Mouse (Mus musculus): Measurements from ENCODE around the gene Smyd4.
"Not testable (repeated sequence)": the region's sequence is repeated elsewhere in the genome, so short reads cannot be mapped to it uniquely, and the experiment has no call there.

Smyd4 gene

GRCm38 (mm10) chr11:75346556-75347187 lies 1.6 kb upstream of the Smyd4 start:
- DNase-seq (ENCODE audit: low spot score): no peak

GRCm38 (mm10) chr11:75347188-75347585 lies 1.0 kb upstream of the Smyd4 start:
- DNase-seq (ENCODE audit: low spot score): no peak

DNA sequence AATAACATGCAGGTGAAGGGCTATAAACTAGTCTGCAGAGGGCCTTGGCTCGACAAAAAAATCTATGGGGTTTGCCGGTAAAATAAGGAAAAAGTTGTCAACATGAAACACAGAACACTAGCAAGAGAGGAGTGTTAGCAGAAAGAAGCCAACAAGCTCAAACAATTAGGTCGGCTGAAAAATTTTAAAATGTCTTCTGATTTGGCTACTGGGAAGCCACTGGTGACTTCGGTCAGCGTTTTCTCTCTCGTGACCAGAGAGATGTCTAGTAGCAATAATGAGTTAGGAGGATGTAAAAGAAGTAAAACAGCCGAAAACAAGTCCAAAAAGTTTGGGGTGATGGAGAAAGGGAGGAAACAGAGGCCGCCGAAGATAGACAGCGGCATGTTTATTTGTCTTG lies 637 bp upstream of the Smyd4 start:
- no peak for DNase-seq (ENCODE audit: low spot score)

DNA sequence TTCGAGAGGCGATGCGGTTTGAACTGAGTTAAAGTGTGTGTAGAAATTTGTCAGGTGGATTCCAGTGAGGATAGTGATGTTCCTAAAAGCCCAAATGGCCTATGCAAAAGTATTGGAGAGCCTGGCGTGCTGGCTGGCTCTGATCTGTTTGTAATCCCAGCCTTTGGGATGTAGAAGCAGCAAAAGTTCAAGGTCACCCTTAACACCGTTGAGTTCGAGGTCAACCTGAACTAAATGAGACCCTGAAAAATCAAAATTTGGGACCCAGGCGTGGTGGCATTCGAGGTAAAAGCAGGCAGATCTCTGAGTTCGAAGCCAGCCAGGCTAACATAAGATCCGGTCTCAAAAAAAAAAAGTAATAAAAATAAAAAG lies 643 bp downstream of the Smyd4 start:
- no peak for DNase-seq (ENCODE audit: low spot score)

DNA sequence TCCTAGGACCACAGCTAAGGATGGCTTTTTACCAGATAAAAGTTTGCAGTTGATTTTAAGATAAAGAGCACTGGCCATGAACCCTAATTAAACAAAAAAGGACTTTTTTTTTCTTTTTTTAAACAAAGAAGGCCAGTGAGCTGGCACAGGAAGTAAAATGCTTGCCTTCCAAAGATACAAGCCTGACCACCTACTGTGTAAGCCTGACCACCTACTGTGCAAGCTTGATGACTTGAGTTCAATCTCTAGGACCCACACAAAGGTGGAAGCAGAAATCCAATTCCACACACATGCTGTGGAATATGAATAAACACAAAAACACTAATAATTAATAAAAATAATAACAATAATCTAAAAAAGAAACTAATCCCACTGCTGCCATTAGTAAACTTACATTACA lies 3.0 kb downstream of the Smyd4 start:
- DNase-seq (ENCODE audit: low spot score): no peak

GRCm38 (mm10) chr11:75355475-75355874 lies 7.2 kb downstream of the Smyd4 start:
- DNase-seq (ENCODE audit: low spot score): no peak

DNA sequence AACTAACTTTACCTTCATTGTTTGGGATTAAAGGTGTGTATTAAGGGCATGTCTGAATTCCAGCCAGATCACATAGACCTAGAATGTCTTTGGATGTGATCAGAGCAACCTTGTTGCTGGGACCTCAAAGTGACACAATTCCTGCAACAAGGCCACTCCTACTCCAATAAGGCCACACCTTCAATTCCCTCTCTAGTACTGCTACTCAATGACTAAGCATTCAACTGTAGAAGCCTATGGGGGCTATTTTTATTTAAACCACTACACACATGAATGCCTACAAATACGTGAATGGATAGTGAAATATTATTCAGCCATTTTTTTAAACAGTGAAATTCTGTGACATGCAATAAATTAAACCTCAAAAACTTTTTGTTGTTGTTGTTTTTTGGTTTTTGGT lies 28.9 kb downstream of the Smyd4 start:
- DNase-seq (ENCODE audit: low spot score): no peak

DNA sequence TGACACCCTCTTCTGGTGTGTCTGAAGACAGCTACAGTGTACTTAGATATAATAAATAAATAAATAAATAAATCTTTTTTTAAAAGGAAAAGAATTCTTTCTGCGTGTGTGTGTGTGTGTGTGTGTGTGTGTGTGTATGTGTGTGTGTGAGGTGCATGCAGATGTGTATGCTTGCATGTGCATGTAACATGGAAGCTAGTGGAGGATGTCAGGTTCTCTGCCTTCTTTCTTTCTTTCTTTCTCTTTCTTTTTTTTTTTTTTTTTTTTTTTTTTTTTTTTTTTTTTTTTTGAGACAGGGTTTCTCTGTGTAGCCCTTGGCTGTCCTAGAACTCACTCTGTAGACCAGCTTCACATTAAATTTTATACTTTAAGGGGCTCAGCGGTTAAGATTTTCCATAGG lies 30.6 kb downstream of the Smyd4 start:
- DNase-seq (ENCODE audit: low spot score): not testable (repeated sequence)

DNA sequence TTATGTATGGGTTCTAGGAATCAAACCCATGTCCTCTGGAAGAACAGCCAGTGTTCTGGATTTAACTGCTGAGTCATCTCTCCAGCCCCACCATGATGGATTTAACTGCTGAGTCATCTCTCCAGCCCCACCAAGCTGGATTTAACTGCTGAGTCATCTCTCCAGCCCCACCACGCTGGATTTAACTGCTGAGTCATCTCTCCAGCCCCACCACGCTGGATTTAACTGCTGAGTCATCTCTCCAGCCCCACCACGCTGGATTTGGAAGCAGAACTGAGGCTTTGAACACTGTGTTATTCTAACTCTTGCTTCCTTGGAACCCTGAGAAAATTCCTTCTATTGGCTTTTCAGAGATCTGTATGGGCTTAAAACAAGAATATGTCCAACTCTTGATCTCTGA lies 35.3 kb downstream of the Smyd4 start:
- not testable (repeated sequence) for DNase-seq (ENCODE audit: low spot score)

GRCm38 (mm10) chr11:75395611-75396010 lies 47.4 kb downstream of the Smyd4 start:
- DNase-seq (ENCODE audit: low spot score): no peak

DNA sequence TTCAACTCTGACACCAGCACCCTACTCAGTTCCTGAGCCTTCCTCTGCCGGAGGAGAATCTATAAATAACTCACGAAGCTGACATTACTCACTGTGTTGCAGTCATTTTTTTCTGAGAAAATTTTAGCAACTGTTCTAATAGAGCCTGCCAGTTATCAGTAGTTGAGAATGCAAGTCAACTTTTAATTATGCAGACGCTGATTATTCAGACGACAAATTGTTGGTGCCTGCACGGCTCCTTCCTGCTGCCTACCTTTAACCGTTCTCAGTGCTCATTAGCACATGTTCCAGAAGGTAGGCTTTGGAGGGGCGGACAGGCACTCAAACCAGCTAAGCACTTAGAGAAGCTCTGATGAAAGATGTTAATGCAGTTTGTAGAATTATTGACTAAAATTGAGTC lies 49.2 kb downstream of the Smyd4 start:
- no peak for DNase-seq (ENCODE audit: low spot score)

- DNase-seq (ENCODE audit: low spot score): peak; percentile 58
These were observed 51.2 kb downstream of the Smyd4 start for GRCm38 (mm10) chr11:75399411-75399841.

- peak; percentile 46 for DNase-seq (ENCODE audit: low spot score)
These were observed 51.9 kb downstream of the Smyd4 start for GRCm38 (mm10) chr11:75400099-75400498.

GRCm38 (mm10) chr11:75402271-75402690 lies 54.0 kb downstream of the Smyd4 start:
- peak; percentile 75 for DNase-seq (ENCODE audit: low spot score)

GRCm38 (mm10) chr11:75403301-75404052 lies 55.2 kb downstream of the Smyd4 start:
- no peak for DNase-seq (ENCODE audit: low spot score)

- DNase-seq (ENCODE audit: low spot score): no peak
These were observed 56.6 kb downstream of the Smyd4 start for GRCm38 (mm10) chr11:75404801-75405200.

- DNase-seq (ENCODE audit: low spot score): no peak
These were observed 57.9 kb downstream of the Smyd4 start for GRCm38 (mm10) chr11:75406104-75406503.

GRCm38 (mm10) chr11:75406865-75407264 lies 58.6 kb downstream of the Smyd4 start:
- no peak for DNase-seq (ENCODE audit: low spot score)

GRCm38 (mm10) chr11:75409679-75410575 lies 61.7 kb downstream of the Smyd4 start:
- no peak for DNase-seq (ENCODE audit: low spot score)

DNA sequence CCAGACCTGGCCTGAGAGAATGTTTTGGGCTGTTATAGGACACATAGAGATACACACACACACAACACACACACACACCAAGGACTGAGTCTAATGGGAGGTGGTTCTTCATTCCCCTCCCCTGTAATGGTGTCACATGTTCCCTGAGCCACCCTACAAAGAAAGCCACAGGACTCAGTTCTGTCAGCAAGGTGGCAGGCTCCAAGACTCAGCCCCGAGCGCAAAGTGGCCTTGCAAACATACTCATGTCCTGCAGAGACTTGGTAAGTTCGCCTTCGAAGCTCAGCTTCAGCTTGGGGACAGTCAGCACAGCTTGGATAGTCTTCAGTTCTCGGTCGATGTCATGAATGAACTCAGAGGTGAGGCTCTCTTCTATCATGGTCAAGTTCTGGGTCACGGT lies 62.4 kb downstream of the Smyd4 start:
- DNase-seq (ENCODE audit: low spot score): no peak

DNA sequence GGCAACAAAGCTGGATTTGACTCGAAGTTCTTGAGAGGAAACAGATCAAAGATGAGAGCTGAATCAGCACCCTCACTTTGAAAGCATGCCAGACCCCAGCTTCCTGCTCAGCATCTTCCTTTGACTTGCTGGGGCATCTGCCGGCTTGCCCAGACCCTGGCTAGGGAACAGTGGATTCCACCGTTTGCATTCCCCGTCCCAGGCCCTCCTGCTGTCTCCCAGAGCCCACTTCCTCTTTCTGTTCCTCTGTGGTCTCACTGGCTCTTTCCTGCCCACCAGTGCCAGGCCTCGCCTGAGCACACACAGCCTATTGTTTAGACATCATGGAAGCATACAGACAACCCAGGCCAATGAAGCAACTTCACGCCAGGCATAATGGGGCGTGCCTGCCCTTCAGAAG lies 66.9 kb downstream of the Smyd4 start:
- DNase-seq (ENCODE audit: low spot score): peak; percentile 46

- no peak for DNase-seq (ENCODE audit: low spot score)
These were observed 67.8 kb downstream of the Smyd4 start for GRCm38 (mm10) chr11:75415994-75416393.

DNA sequence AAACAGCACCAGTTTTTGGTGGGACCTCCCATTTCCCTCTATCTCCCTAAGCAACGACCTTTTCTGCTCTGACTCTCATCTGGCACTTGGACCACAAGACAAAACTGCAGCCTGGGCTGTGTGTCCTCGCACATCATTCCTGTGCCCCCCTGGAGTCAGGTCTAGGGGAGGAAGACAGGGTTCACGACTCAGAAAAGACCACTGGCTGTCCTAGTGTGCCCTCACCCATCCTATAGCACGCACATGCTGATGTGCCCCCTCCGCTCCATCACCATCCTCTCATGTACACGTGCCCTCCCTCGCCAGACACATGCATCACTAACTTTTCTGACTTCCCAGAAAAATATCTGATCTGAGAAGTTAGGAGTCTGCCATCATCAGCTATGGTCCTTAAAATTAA lies 71.8 kb downstream of the Smyd4 start:
- no peak for DNase-seq (ENCODE audit: low spot score)

All from layer of hippocampus, adult 11-12 months (tissue).